Mouse (Mus musculus): ENCODE measurements at regions not wholly inside any gene's neighbourhood (a gene's known extent, or its start where the extent isn't known, plus 50 kb on each side); places are given as distances from the start of the nearest gene placed in this dataset.

- no peak for TF ChIP-seq ZC3H11A (IDR thresholded peaks at IDR 0.05; ENCODE audit: borderline replicate concordance, low read depth, low read length)
- no peak for TF ChIP-seq HCFC1 (IDR thresholded peaks at IDR 0.05; ENCODE audit: borderline replicate concordance, insufficient read depth, low read length)
- no peak for TF ChIP-seq ZNF384 (IDR thresholded peaks at IDR 0.05; ENCODE audit: low read depth, low read length)
Observed at GRCm38 (mm10) chr6:111621684-111622480, 651.7 kb upstream of the Lmcd1 start.

All from ES-E14 (cell line).